Mouse (Mus musculus): Measurements from ENCODE around the gene Polr3f. TPM values are rescaled to one million over a fixed set of nuclear protein-coding genes. Genes with fewer than 3 reads are reported as not detected.

The Polr3f gene
- polyA plus RNA-seq (2014; fragmentation: Nextera tagmentation; extraction: Ambion mirVana), result 20.1 and 20.8 TPM in 2 replicates

GRCm38 (mm10) chr2:144526981-144527820 lies at the start of gene Polr3f, which contains the start of gene Dzank1:
TSS of gene Polr3f (plus strand) at chr2:144527718.
TSS of gene Dzank1 (minus strand) at chr2:144527414.
- no peaks in the 10 kb centered on the region for H3K9me3 ChIP-seq (ENCODE audit: control insufficient read depth, low read length)
- peaks cover 0 to 12% of the 10 kb centered on the region in 2 experiments; a peak in 2 of 4 replicates for H3K4me1 ChIP-seq (ENCODE audit: control insufficient read depth in 2 of 2, insufficient read depth in 2 of 2, low read length in 2 of 2)
- peak within 1 kb of the TSS; percentile 94 for H3K9ac ChIP-seq (ENCODE audit: low read length)
- peaks cover 20% of the 10 kb centered on the region for H3K36me3 ChIP-seq (ENCODE audit: control insufficient read depth, insufficient read depth, low read length)
- H3K27ac ChIP-seq (replicated peaks in 1 of 2; ENCODE audit: control insufficient read depth in 1 of 2, insufficient read depth in 1 of 2, low read depth in 2 of 2, low read length in 2 of 2), result peak within 1 kb of the TSS; percentile 90 to 91
- peak within 1 kb of the TSS; percentile 92 for H3K4me2 ChIP-seq (ENCODE audit: low read length)
- ATAC-seq (ENCODE audit: insufficient number of reproducible peaks, insufficient read depth, low FRiP score, low read depth), result peak; percentile 95
- peaks cover 14% of the 10 kb centered on the region; the same call in 1 of the 2 replicates for H3K27me3 ChIP-seq (ENCODE audit: control insufficient read depth, insufficient read depth, low read length)
- peak within 1 kb of the TSS; percentile 60 to 97 for H3K4me3 ChIP-seq (ENCODE audit: control insufficient read depth in 1 of 2, insufficient read depth in 1 of 2, low read depth in 1 of 2, low read length in 2 of 2)
- WGBS, result 1% methylated on average over 54 of the region's 56 CpGs

GRCm38 (mm10) chr2:144479421-144479820 lies 48.1 kb upstream of the Polr3f start:
- Histone ChIP-seq H3K9ac (ENCODE audit: low read length) (no peak overlapping the region), H3K27ac (replicated peaks in 1 of 2; ENCODE audit: control insufficient read depth in 1 of 2, insufficient read depth in 1 of 2, low read depth in 2 of 2, low read length in 2 of 2) (no peak overlapping the region), H3K4me2 (ENCODE audit: low read length) (no peak overlapping the region), H3K4me1 (ENCODE audit: control insufficient read depth in 2 of 2, insufficient read depth in 2 of 2, low read length in 2 of 2) (no peaks in the 10 kb centered on the region), H3K9me3 (ENCODE audit: control insufficient read depth, low read length) (no peaks in the 10 kb centered on the region), H3K4me3 (ENCODE audit: control insufficient read depth in 1 of 2, insufficient read depth in 1 of 2, low read depth in 1 of 2, low read length in 2 of 2) (no peak overlapping the region), H3K36me3 (ENCODE audit: control insufficient read depth, insufficient read depth, low read length) (no peaks in the 10 kb centered on the region), H3K27me3 (ENCODE audit: control insufficient read depth, insufficient read depth, low read length) (no peaks in the 10 kb centered on the region)
- 72% methylated on average over 2 of the region's 2 CpGs for WGBS
- no peak for ATAC-seq (ENCODE audit: insufficient number of reproducible peaks, insufficient read depth, low FRiP score, low read depth)

DNA sequence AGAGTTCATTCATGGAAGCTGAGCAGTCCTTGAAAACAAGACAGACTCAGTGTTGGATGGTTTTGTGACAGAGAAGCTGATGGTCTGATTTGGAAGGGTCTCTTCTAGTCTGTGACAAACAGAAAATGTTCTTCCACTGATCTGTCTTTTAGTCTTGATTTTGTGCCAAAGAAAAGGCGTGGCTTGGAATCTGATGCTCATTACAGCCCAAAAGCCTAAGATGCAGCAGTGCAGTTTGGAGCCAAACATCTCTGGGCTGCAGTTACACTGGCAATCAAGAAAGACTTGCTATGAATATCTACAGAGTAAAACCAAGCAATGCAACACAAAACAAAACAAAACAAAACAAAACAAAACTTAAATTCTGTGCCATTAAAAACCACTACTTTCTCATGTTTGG lies 43.4 kb upstream of the Polr3f start:
- no peak for ATAC-seq (ENCODE audit: insufficient number of reproducible peaks, insufficient read depth, low FRiP score, low read depth)
- 52% methylated on average over 1 of the region's 1 CpGs for WGBS

GRCm38 (mm10) chr2:144485439-144485838 lies 42.1 kb upstream of the Polr3f start:
- Histone ChIP-seq H3K4me1 (ENCODE audit: control insufficient read depth in 2 of 2, insufficient read depth in 2 of 2, low read length in 2 of 2) (no peaks in the 10 kb centered on the region), H3K9ac (ENCODE audit: low read length) (no peak overlapping the region), H3K27ac (replicated peaks in 1 of 2; ENCODE audit: control insufficient read depth in 1 of 2, insufficient read depth in 1 of 2, low read depth in 2 of 2, low read length in 2 of 2) (no peak overlapping the region), H3K4me2 (ENCODE audit: low read length) (no peak overlapping the region), H3K9me3 (ENCODE audit: control insufficient read depth, low read length) (no peaks in the 10 kb centered on the region), H3K4me3 (ENCODE audit: control insufficient read depth in 1 of 2, insufficient read depth in 1 of 2, low read depth in 1 of 2, low read length in 2 of 2) (no peak overlapping the region), H3K36me3 (ENCODE audit: control insufficient read depth, insufficient read depth, low read length) (no peaks in the 10 kb centered on the region), H3K27me3 (ENCODE audit: control insufficient read depth, insufficient read depth, low read length) (no peaks in the 10 kb centered on the region)
- ATAC-seq (ENCODE audit: insufficient number of reproducible peaks, insufficient read depth, low FRiP score, low read depth), result no peak
- WGBS, result 78% methylated on average over 7 of the region's 7 CpGs

More for the DNA sequence above, 43.4 kb upstream of the Polr3f start:
- Histone ChIP-seq H3K9me3 (ENCODE audit: control insufficient read depth, low read length) (no peaks in the 10 kb centered on the region), H3K36me3 (ENCODE audit: control insufficient read depth, insufficient read depth, low read length) (no peaks in the 10 kb centered on the region), H3K9ac (ENCODE audit: low read length) (no peak overlapping the region), H3K4me2 (ENCODE audit: low read length) (no peak overlapping the region), H3K4me3 (ENCODE audit: control insufficient read depth in 1 of 2, insufficient read depth in 1 of 2, low read depth in 1 of 2, low read length in 2 of 2) (no peak overlapping the region), H3K27ac (replicated peaks in 1 of 2; ENCODE audit: control insufficient read depth in 1 of 2, insufficient read depth in 1 of 2, low read depth in 2 of 2, low read length in 2 of 2) (no peak overlapping the region), H3K4me1 (ENCODE audit: control insufficient read depth in 2 of 2, insufficient read depth in 2 of 2, low read length in 2 of 2) (no peaks in the 10 kb centered on the region), H3K27me3 (ENCODE audit: control insufficient read depth, insufficient read depth, low read length) (no peaks in the 10 kb centered on the region)

DNA sequence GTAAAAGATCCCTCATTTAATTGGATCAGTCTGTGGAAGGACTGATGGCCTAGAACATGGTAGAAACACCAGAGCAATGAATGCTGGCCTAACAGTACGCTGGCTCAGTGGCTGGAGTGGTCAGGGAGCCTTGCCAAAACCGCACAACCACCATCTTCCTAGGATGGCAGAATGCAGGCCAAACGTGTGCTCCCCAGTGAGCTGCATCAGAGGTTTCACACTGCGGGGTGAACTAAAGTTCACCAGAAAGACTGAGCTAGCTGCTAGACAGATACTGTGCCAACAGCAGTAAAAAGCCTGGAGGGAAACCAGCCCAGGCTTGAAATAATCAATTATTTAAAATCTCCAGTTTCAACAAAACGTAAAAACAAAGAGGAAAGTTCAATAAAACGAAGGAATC lies 40.0 kb upstream of the Polr3f start:
- Histone ChIP-seq H3K27me3 (ENCODE audit: control insufficient read depth, insufficient read depth, low read length) (no peaks in the 10 kb centered on the region), H3K4me2 (ENCODE audit: low read length) (no peak overlapping the region), H3K27ac (replicated peaks in 1 of 2; ENCODE audit: control insufficient read depth in 1 of 2, insufficient read depth in 1 of 2, low read depth in 2 of 2, low read length in 2 of 2) (no peak overlapping the region), H3K36me3 (ENCODE audit: control insufficient read depth, insufficient read depth, low read length) (no peaks in the 10 kb centered on the region), H3K4me3 (ENCODE audit: control insufficient read depth in 1 of 2, insufficient read depth in 1 of 2, low read depth in 1 of 2, low read length in 2 of 2) (no peak overlapping the region), H3K4me1 (ENCODE audit: control insufficient read depth in 2 of 2, insufficient read depth in 2 of 2, low read length in 2 of 2) (no peaks in the 10 kb centered on the region), H3K9me3 (ENCODE audit: control insufficient read depth, low read length) (peaks cover 3% of the 10 kb centered on the region; the same call in 1 of the 2 replicates), H3K9ac (ENCODE audit: low read length) (no peak overlapping the region)
- no peak for ATAC-seq (ENCODE audit: insufficient number of reproducible peaks, insufficient read depth, low FRiP score, low read depth)
- WGBS, result 79% methylated on average over 6 of the region's 6 CpGs

DNA sequence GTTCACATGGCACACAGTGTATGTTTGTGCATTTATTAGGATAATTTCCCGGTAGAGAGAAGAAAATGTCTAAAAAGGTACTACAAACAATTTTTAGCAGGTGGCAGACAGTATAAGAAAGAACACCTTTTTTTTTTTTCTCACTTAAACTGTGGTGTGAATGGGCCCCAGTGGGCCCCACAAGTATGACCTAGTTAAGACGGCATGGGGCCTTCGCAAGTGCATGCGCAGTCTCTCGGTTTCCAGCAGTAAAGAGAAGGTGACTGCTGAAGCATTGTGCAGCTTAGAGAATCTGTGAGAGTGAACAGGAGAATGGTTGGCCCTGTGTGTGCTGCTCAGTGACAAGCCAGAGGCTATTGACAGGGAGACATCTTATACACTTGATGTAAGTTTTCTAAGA lies 38.2 kb upstream of the Polr3f start:
- Histone ChIP-seq H3K27ac (replicated peaks in 1 of 2; ENCODE audit: control insufficient read depth in 1 of 2, insufficient read depth in 1 of 2, low read depth in 2 of 2, low read length in 2 of 2) (no peak overlapping the region), H3K4me3 (ENCODE audit: control insufficient read depth in 1 of 2, insufficient read depth in 1 of 2, low read depth in 1 of 2, low read length in 2 of 2) (no peak overlapping the region), H3K27me3 (ENCODE audit: control insufficient read depth, insufficient read depth, low read length) (no peaks in the 10 kb centered on the region), H3K9me3 (ENCODE audit: control insufficient read depth, low read length) (peaks cover 3% of the 10 kb centered on the region; the same call in 1 of the 2 replicates), H3K9ac (ENCODE audit: low read length) (no peak overlapping the region), H3K4me1 (ENCODE audit: control insufficient read depth in 2 of 2, insufficient read depth in 2 of 2, low read length in 2 of 2) (no peaks in the 10 kb centered on the region), H3K4me2 (ENCODE audit: low read length) (no peak overlapping the region), H3K36me3 (ENCODE audit: control insufficient read depth, insufficient read depth, low read length) (no peaks in the 10 kb centered on the region)
- ATAC-seq (ENCODE audit: insufficient number of reproducible peaks, insufficient read depth, low FRiP score, low read depth), result no peak
- WGBS, result 82% methylated on average over 5 of the region's 5 CpGs

- H3K9ac ChIP-seq (ENCODE audit: low read length), result no peak overlapping the region
- ATAC-seq (ENCODE audit: insufficient number of reproducible peaks, insufficient read depth, low FRiP score, low read depth), result no peak
- 76% methylated on average over 6 of the region's 6 CpGs for WGBS
- no peak overlapping the region for H3K4me2 ChIP-seq (ENCODE audit: low read length)
- H3K9me3 ChIP-seq (ENCODE audit: control insufficient read depth, low read length), result no peaks in the 10 kb centered on the region
- H3K27ac ChIP-seq (replicated peaks in 1 of 2; ENCODE audit: control insufficient read depth in 1 of 2, insufficient read depth in 1 of 2, low read depth in 2 of 2, low read length in 2 of 2), result no peak overlapping the region
- H3K36me3 ChIP-seq (ENCODE audit: control insufficient read depth, insufficient read depth, low read length), result no peaks in the 10 kb centered on the region
- H3K27me3 ChIP-seq (ENCODE audit: control insufficient read depth, insufficient read depth, low read length), result no peaks in the 10 kb centered on the region
- H3K4me1 ChIP-seq (ENCODE audit: control insufficient read depth in 2 of 2, insufficient read depth in 2 of 2, low read length in 2 of 2), result no peaks in the 10 kb centered on the region
- no peak overlapping the region for H3K4me3 ChIP-seq (ENCODE audit: control insufficient read depth in 1 of 2, insufficient read depth in 1 of 2, low read depth in 1 of 2, low read length in 2 of 2)
Measured at GRCm38 (mm10) chr2:144502134-144502533, 25.4 kb upstream of the Polr3f start.

All from heart, embryonic 14.5 days (tissue).